Mouse (Mus musculus) kidney, postnatal 14 days (tissue): ENCODE measurements around the gene Plcxd2.
A peak's percentile ranks its signal among the peaks of the same experiment; 100 is the strongest.

Source experiments
- DNase-seq: peaks from one replicate; pipeline ENCODE4 v3.0.0; 2022; ENCODE audit warnings: mixed read lengths

The Plcxd2 gene

DNA sequence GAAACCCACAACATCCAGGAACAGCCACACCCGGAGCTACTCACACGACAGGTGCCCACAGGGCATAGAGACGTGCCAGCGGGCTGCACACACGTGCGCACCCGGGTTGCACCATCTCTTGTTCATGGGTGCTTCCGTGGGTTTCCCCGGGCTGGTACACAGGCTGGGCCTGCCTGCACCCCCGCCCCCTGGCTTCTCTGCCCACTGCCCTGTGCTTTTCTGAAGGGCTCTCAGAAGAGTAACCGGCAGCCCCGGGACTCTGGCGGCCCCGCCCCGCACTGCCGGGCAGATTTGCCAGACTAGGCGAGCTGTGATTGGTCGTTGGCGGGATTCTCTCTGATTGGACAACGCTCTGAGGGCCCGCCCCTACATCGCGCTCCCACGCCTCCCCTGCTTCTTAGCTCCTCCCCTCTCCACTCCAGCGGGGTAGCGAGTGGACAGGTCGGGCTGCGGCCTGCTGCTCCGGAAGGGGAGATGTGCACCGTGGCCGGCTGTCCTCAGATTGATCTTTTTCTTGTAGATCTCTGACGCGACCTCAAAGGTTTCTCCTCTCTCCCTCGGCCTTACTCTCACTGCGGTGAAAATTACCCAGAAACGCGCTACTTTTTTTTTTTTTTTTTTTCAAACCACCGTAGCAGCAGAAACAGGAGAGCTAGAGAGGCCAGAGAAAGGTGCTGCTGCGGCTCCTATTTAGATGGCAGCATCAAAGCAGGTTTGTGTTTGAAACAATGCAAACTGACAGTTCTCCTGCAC is at the start of gene Plcxd2:
Gene Plcxd2 (minus strand): TSS at position 66 of the 753 bp plus-strand sequence.
- DNase-seq: peak; percentile 97

DNA sequence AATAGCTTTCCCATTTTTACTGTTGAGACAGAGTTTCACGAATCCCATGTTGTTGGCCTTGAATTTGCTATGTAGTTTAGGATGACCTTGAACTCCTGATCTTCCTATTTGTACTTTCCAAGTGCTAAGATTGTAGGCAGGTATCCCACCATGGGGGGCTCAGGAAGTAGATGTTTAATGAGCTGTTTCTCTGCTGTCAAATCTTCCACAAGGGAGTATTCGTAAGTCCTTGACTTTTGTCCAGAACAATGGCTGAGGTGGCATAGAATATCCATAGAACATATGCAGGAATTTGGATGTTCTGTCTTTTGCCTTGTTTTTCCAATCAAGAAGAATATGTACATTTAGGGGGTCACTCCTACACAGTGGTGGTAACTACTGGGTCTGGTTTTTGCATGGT is 36.9 kb upstream of the Plcxd2 start:
- DNase-seq: no peak

DNA sequence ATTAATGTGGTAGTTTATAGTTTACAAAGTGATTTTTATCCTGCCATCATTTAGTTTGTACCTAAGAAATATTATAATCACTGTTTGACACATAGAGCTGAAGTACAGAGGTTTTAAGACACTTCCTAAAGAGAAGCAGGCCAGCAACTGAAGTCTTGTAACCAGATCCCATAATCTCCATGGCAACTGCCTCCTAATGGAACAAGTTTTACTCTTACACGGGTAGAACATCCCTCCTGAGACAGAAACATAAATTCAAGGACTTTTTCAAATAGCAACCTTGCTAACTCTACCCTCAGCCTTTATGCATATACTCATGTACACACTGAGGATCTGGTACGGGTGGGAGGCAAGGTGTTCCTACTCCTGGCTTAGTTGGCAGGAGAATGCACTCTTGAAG is 26.2 kb upstream of the Plcxd2 start:
- DNase-seq: no peak

DNA sequence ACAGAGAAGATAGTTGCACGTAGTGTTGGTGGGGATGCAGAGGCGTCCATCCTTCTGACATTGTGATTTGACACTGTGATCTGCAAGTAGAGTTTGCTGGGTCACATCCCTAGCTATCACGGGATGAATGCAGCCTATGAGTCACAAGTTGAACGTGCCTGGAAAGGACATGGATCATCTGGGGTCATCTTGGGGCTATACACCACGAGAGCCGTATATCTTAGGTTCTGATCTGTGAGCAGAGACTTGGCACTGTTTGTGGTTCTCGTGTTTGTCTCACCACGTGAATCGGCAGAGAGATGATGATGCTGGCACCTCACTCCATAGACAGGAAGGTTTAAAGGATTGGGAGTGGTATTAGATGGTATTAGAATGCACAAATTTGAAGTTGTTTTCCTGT is 23.9 kb upstream of the Plcxd2 start:
- DNase-seq: no peak

DNA sequence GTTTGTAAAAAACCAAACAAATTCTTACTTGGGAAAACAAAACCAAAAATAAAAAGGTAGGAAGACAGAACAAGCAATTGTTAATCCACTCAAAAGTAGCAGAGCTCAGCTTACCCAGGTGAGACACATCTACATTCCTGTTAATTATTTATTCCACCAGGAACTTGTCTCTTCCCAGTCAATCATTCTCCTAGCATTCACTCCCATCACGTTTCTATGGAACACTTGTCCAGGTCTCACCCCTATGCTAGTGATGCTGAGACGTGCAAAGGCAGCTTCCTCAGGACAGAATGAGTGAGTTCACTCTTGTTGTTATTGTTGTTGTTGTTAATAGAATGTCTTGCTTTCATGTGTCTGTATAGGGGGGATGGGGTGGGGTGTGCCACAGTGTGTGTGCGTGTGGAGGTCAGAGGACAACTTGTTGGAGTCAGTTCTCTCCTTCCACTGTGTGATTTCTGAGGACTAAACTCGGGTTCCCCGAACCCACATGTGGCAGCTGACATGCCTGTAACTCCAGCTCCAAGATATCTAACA is 13.0 kb upstream of the Plcxd2 start:
- DNase-seq: no peak

DNA sequence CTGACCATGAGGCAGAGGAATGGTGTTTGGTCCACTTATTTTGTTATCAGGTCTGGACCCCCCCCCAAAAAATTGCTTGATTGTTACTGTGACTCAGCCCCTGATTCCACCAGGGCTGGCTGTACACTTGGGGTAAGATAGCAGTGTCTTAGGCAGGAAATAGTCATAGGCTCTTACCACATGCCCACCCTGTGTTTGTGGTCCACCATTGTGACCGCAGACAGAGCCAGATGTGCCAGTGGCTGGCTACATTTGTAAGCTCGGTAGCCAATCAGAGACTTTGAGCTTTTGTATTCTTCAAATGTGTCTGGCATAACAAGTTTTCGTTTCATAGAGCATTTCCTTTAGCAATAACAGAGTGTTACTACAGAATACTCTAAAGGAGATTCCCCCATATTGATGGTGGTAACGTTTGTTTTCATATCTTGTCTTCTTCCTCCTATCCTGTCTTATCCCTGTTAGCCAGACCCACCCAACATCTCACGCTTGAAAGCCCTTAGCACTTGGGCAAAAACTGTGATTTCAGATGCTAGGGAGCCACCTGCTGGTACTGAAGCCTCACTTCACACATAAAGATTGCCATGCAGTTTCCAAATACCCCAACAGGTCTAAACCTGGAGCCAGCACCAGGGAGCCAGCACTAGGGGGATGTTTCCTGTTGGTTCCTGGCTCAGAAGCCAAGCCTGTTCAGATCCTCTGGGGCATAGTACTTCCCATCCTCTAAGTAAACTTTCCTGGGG is 12.3 kb upstream of the Plcxd2 start:
- DNase-seq: peak; percentile 71

DNA sequence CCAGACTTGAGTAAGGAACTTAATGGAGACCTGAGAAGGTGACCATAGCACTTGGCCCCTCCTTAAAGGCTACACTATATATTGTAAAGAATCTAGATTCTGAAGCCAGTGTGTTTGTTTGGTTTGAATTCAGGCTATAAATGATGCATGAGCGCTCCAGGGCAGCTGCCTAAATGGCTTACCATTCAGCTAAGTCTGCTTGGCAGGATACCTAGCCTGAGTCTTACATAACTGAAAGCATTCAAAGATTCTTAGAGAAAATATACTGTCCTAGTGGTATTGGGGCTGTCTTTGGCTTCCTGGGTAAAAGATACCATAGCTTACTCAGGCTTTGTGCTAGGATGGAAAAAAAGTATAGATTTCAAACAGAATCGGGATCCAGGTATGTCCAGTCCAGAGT is 11.3 kb upstream of the Plcxd2 start:
- DNase-seq: peak; percentile 14

DNA sequence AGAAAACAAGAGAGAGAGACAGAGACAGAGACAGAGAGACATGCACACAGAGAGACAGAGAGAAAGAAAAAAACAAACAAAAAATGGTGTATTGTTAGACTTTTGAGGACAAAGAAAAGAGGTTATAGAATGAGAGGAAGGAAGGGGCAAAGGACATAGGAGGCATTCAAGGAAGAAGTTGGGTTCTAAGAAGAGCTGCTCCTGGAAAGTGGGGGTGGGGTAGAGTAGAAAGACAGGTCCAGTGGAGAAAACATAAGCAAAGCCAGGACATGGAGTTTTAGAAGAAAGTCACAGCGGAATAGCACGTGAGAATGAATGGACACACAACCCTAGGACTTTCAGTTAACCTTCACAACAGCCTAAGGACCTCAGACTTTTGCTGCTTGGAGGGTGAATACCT is 10.4 kb upstream of the Plcxd2 start:
- no peak for DNase-seq

DNA sequence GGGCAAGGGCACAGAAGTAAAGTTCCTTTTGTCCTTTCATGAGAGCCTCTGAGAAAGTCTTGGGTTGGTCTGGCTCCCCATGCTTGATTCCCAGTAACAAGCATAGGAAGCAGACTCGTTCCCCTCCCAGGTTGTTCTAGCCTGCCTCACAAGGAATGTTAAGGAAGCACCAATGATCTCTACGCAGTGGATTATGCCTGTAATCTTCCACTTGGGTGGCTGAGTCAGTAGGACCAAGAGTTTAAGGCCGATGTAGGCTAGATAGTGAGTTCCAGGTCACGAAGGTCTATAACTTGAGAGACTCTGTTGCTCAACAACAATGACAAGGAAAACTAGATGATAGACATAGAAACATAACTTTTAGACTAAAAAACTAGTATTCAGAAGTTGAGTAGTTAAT is 9.8 kb upstream of the Plcxd2 start:
- no peak for DNase-seq

DNA sequence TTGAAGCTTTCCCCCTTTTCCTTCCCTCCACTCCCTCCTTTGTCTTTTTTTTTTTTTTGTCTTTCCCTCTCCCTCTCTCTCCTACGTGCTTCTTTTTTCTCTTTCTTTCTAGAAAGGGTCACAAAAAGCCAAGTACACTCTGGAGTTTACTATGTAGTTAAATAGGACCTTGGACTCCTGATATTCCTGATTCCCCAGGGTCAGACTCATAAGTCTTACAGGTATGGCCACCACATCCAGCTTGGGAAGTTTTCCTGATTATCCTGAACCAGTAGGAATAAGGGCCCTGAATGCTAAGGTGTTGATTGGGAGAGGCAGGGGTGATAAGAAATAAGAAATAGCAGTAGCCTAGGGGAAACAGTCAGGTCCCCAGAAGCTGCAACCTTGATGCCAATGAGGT is 9.3 kb upstream of the Plcxd2 start:
- DNase-seq: no peak

DNA sequence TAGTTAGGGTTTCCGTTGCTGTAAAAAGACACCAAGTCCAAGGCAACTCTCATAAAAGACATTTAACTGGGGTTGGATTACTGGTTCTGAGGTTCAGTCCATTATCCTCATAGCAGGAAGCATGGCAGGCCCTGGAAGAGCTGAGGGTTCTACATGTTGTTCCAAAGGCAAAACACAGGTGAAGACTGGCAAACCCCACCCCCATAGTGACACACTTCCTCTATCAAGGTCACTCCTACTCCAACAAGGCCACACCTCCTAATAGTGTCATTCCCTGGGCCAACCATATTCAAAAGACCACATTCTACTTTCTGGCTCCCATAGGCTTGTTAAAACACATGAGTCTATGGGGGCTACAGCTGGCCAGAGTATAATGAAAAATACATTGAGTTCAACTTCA is 1.7 kb upstream of the Plcxd2 start:
- DNase-seq: no peak

DNA sequence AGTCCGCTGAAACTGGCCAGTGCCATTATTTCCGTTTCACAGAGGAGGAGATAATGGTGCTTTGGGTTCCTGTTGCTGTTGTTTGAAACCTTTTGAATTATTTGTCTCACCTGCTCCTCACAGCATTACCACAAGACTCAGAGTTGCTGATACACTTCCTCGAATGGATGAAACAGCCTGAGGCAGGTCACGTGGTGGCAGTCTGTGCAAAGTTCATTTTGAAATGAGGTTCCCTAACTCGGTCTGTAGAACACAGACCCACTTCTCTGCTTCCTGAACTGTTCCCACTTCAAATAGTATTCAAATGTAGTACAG is 845 bp upstream of the Plcxd2 start:
- DNase-seq: peak; percentile 63

DNA sequence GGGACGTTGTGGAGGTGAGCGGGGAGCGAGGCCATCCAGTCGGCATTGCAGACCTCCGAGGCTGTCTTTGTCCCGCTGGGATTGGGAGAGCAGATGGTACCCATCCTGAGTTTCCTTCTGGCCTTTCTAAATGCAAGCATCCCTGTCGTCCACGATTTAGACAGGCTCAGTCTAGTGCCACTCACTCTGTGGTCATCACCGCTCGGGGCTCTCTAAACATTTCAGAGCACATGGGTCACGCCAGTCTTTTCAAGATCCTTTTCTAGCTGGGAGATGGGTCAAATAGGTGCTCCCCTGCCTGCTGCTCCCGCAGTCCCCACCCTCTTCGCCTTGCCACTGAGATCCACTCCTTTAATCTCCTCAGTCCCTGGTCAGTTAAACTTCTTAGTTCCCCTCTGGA is 301 bp downstream of the Plcxd2 start:
- no peak for DNase-seq

DNA sequence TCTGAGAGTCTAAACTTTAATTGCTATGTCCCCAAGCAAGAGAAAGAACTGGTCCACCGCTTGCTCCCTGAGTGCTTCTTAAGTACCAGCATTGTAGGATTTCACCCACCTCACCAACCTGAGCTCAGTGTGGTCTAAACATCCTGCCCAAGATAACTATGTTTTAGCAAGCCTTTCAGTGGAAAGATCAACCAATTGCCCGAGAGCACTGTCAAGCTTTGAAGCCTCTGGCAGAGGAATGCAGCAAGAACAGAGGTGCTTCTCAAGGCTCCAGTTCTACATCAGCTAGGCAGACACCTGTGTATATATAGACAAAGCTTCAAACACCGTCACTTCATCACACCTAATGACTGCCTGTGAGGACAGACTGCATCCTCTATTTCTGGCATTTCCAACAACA is 1.3 kb downstream of the Plcxd2 start:
- no peak for DNase-seq

DNA sequence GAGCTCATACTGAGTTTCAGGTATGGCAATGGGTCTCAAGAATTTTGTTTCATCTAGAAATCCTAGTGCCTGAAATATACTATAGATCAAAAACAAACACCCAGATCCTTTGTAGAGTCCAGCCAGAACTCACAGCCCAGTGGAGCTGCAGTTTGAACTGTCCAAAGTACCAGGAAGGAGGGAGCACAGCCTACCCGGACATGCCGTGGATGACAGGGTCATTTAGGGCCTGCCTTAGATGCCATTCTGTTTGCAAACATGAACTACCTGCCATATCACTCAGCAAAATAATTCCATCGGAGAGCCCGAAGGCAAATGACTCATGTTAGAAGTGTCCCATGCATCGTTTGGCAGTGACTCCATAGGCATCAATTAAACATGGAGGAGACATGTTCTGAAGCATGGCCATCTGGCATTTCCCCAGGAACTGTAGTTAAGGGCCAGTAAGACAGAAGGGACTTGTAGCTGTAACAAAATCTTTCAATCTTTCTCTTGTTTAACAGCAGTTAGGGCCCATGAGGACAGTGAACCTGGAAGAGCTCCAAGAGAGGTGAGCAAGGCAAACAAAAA is 1.9 kb downstream of the Plcxd2 start:
- DNase-seq: peak; percentile 8

DNA sequence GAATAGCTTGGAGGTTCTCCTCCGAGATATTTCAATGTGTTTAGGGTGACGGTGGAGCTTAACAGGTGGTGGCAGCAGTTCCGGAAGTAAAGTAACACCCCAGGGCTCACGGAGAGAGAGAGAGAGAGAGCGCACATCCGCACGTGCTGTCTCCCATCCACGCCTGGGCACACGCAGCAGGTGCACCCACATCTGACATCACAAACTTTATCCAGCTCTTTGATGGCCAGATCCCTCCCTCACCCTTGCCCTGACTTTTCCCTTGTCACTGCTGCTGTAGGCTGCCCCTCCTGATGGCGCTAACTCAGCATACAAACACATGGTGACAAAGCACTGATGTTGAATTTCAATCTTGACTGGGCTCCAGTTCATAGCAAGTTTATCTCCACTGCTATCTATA is 3.8 kb downstream of the Plcxd2 start:
- no peak for DNase-seq

DNA sequence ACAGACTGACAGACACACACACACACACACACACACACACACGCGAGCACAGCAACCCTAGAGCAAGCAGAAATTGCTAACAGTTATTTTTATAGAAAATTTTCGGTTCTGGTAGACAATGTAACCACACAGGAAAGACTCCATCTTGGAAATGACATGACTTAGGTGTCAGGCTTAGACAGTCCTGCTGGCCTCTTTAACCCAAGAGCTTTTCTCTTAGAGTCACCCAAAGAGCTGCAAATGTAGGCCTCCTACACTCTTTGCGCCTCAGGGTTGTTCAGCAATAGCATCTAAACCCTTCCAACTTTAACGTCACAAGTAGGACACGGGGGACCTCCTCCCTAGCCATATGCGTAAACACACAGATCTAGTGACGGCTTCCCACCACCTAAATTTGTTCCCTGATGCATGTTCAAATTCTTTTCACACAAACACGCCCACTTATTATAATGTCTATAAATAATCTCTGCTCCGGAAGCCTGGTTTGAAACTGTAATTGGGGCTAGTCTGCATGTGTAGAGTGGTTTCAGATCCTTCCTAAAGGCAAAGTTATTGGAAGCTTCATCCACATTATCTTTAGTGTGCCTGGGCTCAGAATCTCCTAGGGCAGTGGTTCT is 8.4 kb downstream of the Plcxd2 start:
- no peak for DNase-seq

DNA sequence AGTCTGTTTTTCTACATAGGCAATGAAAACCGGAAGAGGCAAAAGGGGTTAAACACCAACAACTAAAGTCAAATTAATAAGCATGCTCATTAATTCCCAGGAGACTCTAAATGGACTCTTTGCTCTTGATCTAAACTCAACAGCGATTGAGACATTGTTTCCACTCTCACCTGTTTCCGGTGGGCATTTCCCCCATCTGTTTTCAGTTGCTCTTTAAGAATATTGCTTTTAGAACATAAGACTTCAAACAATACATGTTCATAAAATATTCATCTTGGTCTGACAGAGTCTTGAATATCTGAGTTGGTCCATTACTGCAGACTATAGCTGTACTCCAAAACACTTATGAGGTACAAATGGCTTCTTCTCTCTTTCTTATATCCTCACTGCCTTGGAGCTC is 9.0 kb downstream of the Plcxd2 start:
- no peak for DNase-seq

DNA sequence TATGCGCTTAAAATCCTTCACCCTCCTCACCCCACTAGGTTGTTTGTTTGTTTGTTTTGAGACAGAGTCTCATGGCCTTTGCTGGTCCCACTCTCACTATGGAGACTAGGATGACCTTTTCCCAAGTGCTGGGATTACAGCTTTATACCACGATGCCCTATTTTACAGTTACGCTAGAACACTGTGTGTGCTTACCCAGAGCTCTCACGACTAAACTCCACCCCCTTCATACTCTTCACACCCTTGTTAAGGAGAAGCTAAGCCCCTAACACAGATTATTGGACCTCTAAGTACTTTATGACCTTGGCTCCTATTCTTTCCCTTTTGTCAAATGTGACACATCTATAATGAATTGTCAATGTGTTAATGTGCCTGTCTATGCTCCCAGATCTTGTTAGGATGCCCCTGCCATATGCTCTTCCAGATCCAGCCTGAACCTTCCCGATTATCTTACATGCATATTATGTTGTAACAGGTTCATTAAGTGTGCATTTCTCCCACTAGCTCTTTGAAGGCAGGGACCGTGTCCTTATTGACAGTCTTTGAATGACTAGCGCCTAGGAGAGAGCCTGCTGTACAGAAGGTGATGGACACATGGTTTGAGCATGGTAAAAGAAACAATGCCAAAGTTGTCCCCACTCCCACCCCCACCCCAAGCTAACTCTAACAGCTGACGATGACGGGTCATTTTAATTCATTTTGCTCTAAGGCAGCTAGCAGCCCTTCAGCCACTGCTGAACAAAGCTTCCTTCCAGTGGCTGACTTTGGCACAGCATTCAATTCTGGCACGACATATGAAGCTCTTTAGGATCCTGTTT is 10.4 kb downstream of the Plcxd2 start:
- DNase-seq: no peak

DNA sequence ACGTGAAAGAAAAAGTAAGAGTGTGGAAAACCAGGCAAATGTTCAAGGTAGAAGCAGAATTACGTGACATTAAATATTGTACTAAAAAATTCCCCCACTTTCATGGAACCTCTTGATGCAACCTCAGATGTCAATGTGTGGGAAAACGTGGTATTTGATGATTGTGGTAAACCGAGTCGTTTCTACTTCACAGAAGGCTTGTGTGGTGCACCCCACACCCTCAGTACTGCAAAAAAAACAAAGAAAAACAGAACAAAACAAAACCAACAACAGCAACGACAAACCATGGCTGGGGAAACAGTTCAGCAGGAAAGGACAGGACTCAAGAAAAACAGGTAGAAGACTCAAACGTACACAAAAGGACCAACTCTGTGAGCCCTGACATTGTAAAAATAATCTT is 11.8 kb downstream of the Plcxd2 start:
- DNase-seq: no peak

DNA sequence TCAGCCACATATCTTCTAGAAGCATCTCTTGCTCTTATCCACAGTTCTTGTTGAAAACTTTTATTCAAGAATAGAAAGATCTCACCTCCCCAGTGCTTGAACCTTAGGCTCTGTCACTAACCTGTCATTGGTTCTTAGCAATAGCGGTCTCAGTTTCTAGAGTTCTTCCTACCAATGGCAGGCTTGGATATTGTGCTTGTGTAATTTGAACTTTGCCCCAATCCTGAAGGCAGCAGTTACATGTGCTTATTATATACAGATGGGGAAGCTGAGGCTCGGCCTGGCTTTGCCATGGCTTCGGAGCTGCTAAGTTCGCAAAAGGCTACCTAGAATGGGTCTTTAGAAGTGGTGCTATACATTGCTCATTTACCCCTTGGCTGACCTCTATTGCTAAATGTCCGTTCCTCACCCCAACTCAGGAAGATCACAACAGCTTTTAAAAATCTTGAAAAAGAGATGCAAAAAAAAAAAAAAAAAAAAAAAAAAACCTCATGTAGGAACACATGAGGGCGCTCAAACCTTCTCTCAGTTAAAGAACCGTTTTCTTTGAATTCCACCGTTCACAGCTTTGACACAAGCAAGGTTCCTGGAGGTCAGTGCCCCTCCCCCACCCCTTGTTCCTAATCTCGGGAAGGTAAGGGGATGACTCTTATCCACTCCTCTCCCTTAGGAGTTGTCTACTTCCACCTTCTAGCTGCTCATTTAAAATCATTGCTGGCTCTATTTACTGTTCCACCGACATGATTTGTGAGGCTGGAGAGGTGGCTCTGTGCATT is 18.9 kb downstream of the Plcxd2 start:
- peak; percentile 4 for DNase-seq

DNA sequence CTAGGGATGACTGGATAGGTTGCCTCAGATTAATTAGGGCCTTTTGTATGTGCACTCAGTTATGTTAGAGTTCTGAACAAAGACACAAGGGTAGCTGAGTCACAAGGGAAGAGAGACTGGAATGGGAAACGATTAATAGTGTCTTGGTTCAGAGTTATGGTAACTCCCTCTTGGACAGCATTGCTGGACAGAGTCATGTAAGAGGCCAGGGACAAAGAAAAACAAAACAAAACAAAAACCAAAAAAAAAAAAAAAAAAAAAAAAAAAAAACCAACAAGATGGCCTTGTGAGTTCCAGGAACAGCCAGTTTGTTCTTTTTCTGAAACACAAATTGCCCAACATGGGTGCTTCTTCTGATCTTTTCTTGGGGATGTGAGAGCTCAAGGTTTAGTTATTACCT is 23.8 kb downstream of the Plcxd2 start:
- no peak for DNase-seq
